Mouse (Mus musculus): ENCODE data around the gene Tagln. TPM values are rescaled to one million over a fixed set of nuclear protein-coding genes. Genes with fewer than 3 reads are reported as not detected.

Tagln gene
- polyA plus RNA-seq (2016; fragmentation: Nextera tagmentation; extraction: Ambion mirVana) = 4.7 and 6.0 TPM in 2 replicates

DNA sequence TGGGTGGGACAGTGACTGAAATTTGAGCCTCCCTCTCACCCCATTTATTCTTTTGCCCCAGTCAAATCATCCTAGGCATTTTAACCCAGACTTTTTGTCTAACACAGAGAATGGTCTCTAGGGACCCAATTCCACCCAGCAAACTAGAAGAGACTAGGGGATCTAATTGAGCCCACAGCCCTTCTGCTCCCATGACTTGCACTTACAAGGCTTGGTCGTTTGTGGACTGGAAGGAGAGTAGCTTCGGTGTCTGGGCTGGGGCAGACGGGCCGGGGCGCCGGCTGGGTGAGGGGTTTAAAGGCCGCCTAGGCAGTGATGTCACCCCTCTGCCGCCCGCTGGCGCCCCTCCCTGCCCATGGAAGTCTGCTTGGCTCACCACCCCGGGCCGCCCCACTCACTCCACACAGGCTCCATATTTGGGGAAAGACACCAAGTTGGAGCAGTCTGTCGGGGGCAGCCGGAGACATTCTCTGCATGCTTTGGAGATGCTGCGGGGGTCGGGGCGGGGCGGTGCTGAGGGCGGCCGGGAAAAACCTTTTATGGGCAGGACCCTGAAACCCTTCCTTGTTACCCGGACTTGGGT is at the start of gene Tagln:
Gene Tagln (minus strand): TSS at position 431 of the 583 bp plus-strand sequence.
- H3K36me3 ChIP-seq = peaks cover 37% of the 10 kb centered on the region
- peak; percentile 48 for DNase-seq (ENCODE audit: low spot score)
- H3K9me3 ChIP-seq (replicated peaks) = no peaks in the 10 kb centered on the region
- peaks cover 22% of the 10 kb centered on the region for H3K27me3 ChIP-seq (ENCODE audit: low read depth, poor library complexity, severe bottlenecking)
- 7% methylated on average over 21 of the region's 21 CpGs for WGBS
- peak within 1 kb of the TSS; percentile 39 for H3K4me3 ChIP-seq
- H3K27ac ChIP-seq = 0 out of 2 replicates have a peak within 1 kb of the TSS, but pooled peaks have one; percentile 56
- H3K4me1 ChIP-seq = peaks cover 9% of the 10 kb centered on the region

DNA sequence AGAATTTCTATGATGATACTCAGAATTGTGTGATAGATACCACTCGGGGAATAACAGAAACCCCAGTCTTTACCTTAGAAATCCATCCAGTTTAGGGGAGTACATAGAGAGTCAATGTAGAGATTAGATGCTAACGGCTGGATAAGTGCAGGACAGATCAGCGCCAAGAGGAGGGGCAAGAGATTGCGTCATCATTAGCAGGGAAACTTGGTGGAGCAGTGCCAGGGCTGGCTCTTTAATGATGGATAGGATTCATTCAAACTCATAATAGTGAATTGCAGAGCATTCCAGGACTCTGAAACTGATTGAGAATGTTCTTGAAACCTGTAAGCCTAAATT is 49.3 kb upstream of the Tagln start:
- H3K4me3 ChIP-seq = peak overlapping the region; percentile 92
- DNase-seq (ENCODE audit: low spot score) = no peak
- H3K27me3 ChIP-seq (ENCODE audit: low read depth, poor library complexity, severe bottlenecking) = no peaks in the 10 kb centered on the region
- H3K27ac ChIP-seq = peak overlapping the region; percentile 99
- WGBS = 1% methylated on average over 4 of the region's 4 CpGs
- peaks cover 17% of the 10 kb centered on the region for H3K4me1 ChIP-seq
- no peaks in the 10 kb centered on the region for H3K9me3 ChIP-seq (replicated peaks)
- H3K36me3 ChIP-seq = peaks cover 21% of the 10 kb centered on the region

DNA sequence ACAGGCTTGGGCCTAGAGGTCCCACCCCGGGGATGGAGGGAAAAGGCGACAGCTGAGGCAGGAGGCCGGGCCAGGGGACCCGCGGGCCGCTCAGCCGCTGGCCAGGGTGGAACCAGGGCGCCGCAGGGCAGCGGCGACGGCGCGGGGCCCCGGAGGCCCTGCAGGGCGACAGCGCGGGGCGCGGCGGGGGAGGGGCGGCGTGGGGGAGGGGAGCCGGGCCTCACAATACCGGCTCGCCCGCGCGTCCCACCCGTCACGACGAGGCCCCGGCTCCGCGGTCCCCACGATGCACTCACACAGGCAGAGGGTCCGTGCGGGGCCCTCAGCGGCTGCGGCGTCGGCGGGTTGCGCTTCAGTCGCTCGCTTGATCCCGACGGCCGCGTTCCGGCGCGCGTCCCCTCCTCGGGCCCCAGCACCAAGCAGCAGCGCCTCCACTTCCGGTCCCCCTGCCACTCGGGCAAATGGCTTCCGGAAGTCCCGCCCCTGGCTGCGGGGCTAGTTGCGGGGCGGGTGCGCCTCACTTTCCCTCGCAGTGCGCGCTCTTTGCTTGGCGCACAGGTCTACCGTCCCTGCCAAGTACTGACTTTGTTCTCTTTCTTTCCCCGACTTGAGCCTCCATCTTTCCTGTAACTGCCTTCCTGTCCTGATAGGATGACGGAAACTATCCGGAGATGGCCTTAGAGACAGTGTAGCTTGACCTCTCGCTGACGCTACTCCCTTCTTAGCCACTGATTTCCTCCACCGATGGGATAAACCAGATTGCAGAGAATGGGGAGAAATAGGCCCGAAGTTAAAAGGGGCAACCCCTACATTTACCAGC is 48.8 kb upstream of the Tagln start:
- H3K9me3 ChIP-seq (replicated peaks) = no peaks in the 10 kb centered on the region
- WGBS = under 1% methylated on average over 49 of the region's 76 CpGs
- H3K4me1 ChIP-seq = peaks cover 17% of the 10 kb centered on the region
- no peaks in the 10 kb centered on the region for H3K27me3 ChIP-seq (ENCODE audit: low read depth, poor library complexity, severe bottlenecking)
- H3K27ac ChIP-seq = peak overlapping the region; percentile 99
- H3K36me3 ChIP-seq = peaks cover 21% of the 10 kb centered on the region
- H3K4me3 ChIP-seq = peak overlapping the region; percentile 92
- peak; percentile 98 for DNase-seq (ENCODE audit: low spot score)

DNA sequence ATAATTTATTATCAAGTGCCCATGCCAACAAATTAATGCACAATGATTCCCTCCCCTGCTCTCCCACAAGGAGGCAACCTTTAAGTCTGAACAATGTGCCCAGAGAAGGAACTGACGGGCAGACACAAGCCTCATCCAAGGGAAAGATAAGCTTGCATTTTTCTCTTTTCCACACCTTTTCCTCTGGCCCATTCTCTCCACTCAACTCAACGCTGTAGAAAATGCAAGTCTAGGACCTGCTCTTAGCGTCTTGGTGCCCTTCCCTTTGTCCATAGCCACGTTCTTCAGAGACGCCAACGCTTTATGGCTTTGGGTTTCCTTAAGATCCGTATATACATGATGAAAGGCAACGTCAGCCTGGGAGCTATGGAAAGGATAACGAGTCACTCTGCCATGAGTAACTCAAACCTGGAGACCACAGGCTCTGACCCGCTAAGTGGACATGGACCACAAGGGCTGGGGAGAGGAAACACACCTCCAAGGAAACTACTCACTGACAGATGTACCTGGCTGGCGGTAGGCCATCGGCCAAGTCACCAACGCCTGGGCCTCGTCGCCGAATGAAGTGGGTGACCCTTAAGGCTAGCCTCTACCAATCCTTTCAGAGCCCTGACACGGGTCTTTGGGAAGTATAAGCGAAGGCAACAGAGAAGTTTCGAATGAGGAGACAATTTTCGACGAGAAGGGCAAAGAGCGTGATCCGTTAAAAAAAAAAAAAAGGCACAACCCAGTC is 48.0 kb upstream of the Tagln start:
- peaks cover 22% of the 10 kb centered on the region for H3K36me3 ChIP-seq
- DNase-seq (ENCODE audit: low spot score) = peak; percentile 66
- H3K4me3 ChIP-seq = peak overlapping the region; percentile 92
- peak overlapping the region; percentile 99 for H3K27ac ChIP-seq
- WGBS = 2% methylated on average over 23 of the region's 23 CpGs
- H3K9me3 ChIP-seq (replicated peaks) = no peaks in the 10 kb centered on the region
- H3K4me1 ChIP-seq = peaks cover 17% of the 10 kb centered on the region
- H3K27me3 ChIP-seq (ENCODE audit: low read depth, poor library complexity, severe bottlenecking) = no peaks in the 10 kb centered on the region

DNA sequence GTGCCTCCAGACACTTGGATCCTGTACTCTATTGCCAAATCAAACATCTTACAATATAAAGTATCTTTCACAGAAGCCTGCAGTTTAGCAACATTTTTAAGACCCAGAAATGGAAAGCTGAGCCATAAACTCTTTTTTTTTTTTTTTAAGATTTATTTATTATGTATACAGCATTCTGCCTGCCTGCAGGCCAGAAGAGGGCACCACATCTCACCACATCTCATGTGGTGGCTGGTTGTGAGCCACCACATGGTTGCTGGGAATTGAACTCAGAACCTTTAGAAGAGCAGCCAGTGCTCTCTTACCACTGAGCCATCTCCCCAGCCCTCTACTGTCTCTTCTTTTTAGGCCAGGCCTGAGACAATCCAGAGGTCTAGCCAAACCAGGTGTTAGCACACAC is 45.5 kb upstream of the Tagln start:
- Histone ChIP-seq H3K36me3 (peaks cover 45% of the 10 kb centered on the region), H3K9me3 (replicated peaks) (no peaks in the 10 kb centered on the region)

DNA sequence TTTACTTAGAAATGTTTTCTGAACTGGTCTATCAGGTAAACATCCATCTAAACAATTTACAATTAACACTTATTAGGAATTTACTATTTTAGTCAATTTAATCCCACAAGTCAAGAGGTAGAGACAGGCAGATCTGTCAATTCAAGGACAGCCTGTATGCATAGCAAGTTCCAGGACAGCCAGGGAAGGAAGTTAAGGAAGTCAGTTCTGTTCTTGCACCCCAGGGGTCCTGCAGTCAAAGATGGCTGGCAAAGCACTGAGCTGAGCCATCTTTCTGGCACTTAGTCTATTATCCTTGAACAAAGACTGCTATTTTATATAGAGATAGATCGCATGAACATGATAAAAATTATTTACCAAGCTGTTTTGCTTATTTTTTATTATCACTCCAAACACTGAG is 44.8 kb upstream of the Tagln start:
- no peak overlapping the region for H3K4me3 ChIP-seq
- 95% methylated on average over 1 of the region's 1 CpGs for WGBS
- H3K27me3 ChIP-seq (ENCODE audit: low read depth, poor library complexity, severe bottlenecking) = no peaks in the 10 kb centered on the region
- DNase-seq (ENCODE audit: low spot score) = no peak
- no peak overlapping the region for H3K27ac ChIP-seq
- no peaks in the 10 kb centered on the region for H3K9me3 ChIP-seq (replicated peaks)
- peaks cover 17% of the 10 kb centered on the region for H3K4me1 ChIP-seq
- peaks cover 52% of the 10 kb centered on the region for H3K36me3 ChIP-seq

More for the DNA sequence above, 45.5 kb upstream of the Tagln start:
- H3K4me1 ChIP-seq = peaks cover 17% of the 10 kb centered on the region
- no peak overlapping the region for H3K27ac ChIP-seq
- DNase-seq (ENCODE audit: low spot score) = no peak
- H3K27me3 ChIP-seq (ENCODE audit: low read depth, poor library complexity, severe bottlenecking) = no peaks in the 10 kb centered on the region
- no peak overlapping the region for H3K4me3 ChIP-seq

DNA sequence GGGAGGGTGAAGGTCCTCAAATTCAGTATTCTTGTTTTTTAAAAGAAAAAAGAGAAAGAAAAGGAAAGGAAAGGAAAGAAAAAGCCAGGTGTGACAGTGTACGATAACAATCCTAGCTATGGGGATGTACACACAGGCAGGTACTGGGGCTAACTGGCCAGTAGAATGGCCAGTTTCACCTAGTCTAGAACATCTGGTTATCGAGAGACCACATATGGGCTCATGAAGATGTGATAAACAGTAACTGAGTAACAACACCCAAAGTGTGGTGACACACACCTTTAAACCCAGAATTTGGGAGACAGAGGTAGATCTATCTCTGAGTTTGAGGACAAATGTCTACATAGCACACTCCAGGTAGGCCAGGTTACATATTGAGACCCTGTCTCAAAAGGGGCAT is 43.9 kb upstream of the Tagln start:
- H3K27me3 ChIP-seq (ENCODE audit: low read depth, poor library complexity, severe bottlenecking) = no peaks in the 10 kb centered on the region
- H3K4me3 ChIP-seq = no peak overlapping the region
- H3K27ac ChIP-seq = no peak overlapping the region
- H3K4me1 ChIP-seq = peaks cover 12% of the 10 kb centered on the region
- 90% methylated on average over 2 of the region's 2 CpGs for WGBS
- H3K36me3 ChIP-seq = peaks cover 60% of the 10 kb centered on the region
- H3K9me3 ChIP-seq (replicated peaks) = no peaks in the 10 kb centered on the region
- no peak for DNase-seq (ENCODE audit: low spot score)

DNA sequence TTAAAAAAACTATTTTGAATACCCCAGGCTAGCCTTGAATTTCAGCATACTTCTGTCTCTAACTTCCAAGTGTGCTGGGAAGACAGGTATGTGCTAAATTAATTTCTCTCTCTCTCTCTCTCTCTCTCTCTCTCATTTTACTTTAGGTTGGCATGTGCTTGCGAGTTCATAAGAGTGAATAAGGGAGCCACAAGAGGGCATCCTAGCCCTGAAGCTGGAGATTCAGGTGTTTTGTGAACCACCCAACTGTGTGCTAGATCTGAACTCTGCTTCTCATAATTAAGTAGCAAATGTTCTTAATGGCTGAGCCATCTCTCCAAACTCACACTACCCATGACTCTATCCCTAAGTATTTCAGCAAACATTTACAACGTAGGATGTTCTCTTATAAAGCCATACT is 41.0 kb upstream of the Tagln start:
- WGBS = 93% methylated on average over 2 of the region's 2 CpGs
- DNase-seq (ENCODE audit: low spot score) = no peak
- H3K4me3 ChIP-seq = no peak overlapping the region
- no peaks in the 10 kb centered on the region for H3K9me3 ChIP-seq (replicated peaks)
- no peaks in the 10 kb centered on the region for H3K4me1 ChIP-seq
- no peaks in the 10 kb centered on the region for H3K27me3 ChIP-seq (ENCODE audit: low read depth, poor library complexity, severe bottlenecking)
- peaks cover 74% of the 10 kb centered on the region for H3K36me3 ChIP-seq
- H3K27ac ChIP-seq = no peak overlapping the region

DNA sequence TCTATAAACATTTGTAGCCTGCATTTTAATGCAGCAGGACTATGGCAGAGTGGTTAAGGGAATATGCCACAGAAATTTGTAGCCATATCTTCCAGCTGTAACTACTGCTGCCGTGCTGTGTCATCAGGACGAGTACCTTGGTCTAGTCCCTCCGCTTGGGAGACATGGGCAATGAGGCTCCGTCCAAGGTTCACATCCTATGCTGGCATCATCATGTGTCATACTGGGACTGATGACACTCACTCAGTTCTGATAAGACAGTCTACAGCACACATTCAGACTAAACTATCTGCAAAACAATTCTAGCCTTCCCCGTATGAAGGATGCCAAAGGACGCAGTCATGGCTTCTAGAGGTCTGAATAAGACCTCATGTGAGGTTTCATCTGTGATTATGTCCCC is 27.7 kb upstream of the Tagln start:
- DNase-seq (ENCODE audit: low spot score) = no peak
- Histone ChIP-seq H3K9me3 (replicated peaks) (no peaks in the 10 kb centered on the region), H3K4me3 (no peak overlapping the region), H3K36me3 (peaks cover 84% of the 10 kb centered on the region), H3K27me3 (ENCODE audit: low read depth, poor library complexity, severe bottlenecking) (no peaks in the 10 kb centered on the region), H3K4me1 (no peaks in the 10 kb centered on the region), H3K27ac (no peak overlapping the region)
- WGBS = 96% methylated on average over 6 of the region's 6 CpGs

DNA sequence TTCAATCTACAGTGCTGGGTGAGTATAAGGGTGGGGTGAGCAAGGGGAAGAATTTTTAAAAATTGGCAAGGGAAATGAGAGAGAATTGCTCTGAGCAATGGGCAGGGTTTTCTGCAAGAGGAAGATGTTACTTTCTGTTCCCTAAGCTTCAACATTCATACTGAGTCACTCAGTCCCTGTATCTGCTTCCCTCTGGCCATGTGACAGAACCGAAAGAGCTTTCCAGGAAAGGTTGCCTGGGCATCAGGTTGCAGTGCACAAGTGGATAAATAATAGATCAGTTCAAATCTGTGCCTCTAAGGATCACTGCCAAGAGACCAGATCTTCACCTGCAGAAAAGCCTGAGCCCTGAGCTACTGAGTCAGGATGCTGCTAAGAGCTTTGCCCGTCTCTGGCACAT is 26.0 kb upstream of the Tagln start:
- no peak for DNase-seq (ENCODE audit: low spot score)
- H3K27ac ChIP-seq = no peak overlapping the region
- WGBS = 89% methylated on average over 2 of the region's 2 CpGs
- no peak overlapping the region for H3K4me3 ChIP-seq
- H3K36me3 ChIP-seq = peaks cover 67% of the 10 kb centered on the region
- H3K4me1 ChIP-seq = no peaks in the 10 kb centered on the region
- no peaks in the 10 kb centered on the region for H3K9me3 ChIP-seq (replicated peaks)
- H3K27me3 ChIP-seq (ENCODE audit: low read depth, poor library complexity, severe bottlenecking) = no peaks in the 10 kb centered on the region

DNA sequence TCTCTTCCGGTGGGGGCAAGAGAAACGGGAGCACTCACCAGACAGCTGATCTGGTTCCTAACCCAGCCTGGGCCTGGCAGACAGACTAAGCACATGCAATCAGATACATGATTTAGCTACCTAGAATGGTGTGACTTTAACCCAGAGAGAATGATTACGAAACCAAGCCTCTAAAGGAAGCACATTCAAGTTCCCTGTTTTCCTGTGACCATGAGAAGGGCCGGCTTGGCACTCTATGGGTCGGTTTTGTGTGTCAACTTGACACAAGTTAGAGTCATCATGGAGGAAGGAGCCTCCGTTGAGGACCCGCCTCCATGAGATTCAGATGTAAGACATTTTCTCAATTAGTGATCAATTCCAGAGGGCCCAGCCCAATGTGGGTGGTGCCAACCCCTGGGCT is 23.8 kb upstream of the Tagln start:
- Histone ChIP-seq H3K9me3 (replicated peaks) (no peaks in the 10 kb centered on the region), H3K4me1 (peaks cover 9% of the 10 kb centered on the region), H3K4me3 (no peak overlapping the region), H3K36me3 (peaks cover 45% of the 10 kb centered on the region), H3K27ac (no peak overlapping the region), H3K27me3 (ENCODE audit: low read depth, poor library complexity, severe bottlenecking) (no peaks in the 10 kb centered on the region)
- no peak for DNase-seq (ENCODE audit: low spot score)
- 80% methylated on average over 7 of the region's 7 CpGs for WGBS

DNA sequence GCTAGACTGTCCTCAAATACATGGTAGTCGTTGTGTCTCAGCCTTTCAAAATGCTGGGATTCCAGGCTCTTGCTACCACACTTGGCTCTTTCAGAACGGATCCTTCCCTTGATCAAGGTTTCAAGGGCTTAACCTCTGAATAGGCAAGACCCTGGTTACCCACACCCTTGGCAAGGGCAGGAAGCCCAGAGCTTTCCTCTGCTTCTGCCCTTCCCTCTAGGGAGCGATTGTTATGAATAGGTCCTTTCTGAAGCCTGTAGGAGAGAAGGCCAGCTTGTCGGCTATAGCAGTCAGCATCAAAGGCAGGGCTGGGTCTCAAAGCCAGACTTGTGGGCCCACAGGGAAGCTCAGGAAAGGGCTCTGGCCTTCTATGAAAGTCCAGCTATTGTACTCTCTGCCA is 23.0 kb upstream of the Tagln start:
- H3K4me3 ChIP-seq = no peak overlapping the region
- peaks cover 37% of the 10 kb centered on the region for H3K36me3 ChIP-seq
- no peaks in the 10 kb centered on the region for H3K27me3 ChIP-seq (ENCODE audit: low read depth, poor library complexity, severe bottlenecking)
- no peak for DNase-seq (ENCODE audit: low spot score)
- peaks cover 16% of the 10 kb centered on the region for H3K4me1 ChIP-seq
- WGBS = 69% methylated on average over 4 of the region's 4 CpGs
- no peak overlapping the region for H3K27ac ChIP-seq
- H3K9me3 ChIP-seq (replicated peaks) = no peaks in the 10 kb centered on the region

DNA sequence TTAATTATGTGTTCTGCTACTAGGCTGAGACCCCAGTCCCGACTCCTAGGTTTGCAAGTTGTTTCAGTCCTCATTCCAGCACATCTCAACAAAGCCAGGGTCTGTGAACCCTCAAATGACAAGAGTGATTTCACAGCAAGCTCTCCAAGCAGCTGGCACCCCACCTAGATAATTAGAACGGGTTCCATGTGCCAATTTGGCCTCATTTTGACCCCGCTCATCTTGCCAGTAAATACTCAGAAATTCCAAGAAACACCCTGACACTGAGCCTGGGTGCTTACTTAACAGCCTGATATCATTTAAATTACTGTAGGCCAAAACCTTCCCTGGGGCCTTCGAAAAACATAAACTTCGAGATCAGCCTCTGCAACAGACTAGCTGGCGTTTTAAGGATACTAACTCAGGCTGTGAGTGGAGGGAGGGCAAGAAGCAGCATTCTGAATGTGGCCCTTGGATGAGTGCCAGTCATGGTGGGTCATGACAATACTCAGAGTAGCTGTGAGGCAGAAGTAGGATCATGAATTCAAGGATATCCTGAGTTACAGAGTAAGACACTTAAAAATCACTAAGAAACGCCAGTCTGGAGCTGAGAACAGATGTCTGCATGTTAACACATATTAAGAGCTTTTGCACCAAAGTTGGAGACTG is 22.3 kb upstream of the Tagln start:
- Histone ChIP-seq H3K4me1 (peaks cover 23% of the 10 kb centered on the region), H3K9me3 (replicated peaks) (no peaks in the 10 kb centered on the region), H3K4me3 (no peak overlapping the region), H3K36me3 (peaks cover 31% of the 10 kb centered on the region), H3K27ac (no peak overlapping the region), H3K27me3 (ENCODE audit: low read depth, poor library complexity, severe bottlenecking) (no peaks in the 10 kb centered on the region)
- 72% methylated on average over 7 of the region's 7 CpGs for WGBS
- DNase-seq (ENCODE audit: low spot score) = no peak
